Mouse (Mus musculus) hindlimb bud, embryonic 11.5 days (tissue): ENCODE measurements around the gene Asb11.

Source experiments
- DNase-seq: peaks from one replicate; pipeline ENCODE4 v3.0.0-alpha.2; 2012; ENCODE audit warnings: low read depth, low spot score; ENCODE audit errors: extremely low spot score

The Asb11 gene

GRCm38 (mm10) chrX:164436709-164437108, at the start of gene Asb11:
Gene Asb11 (plus strand): TSS chrX:164436994.
- no peak for DNase-seq

GRCm38 (mm10) chrX:164394091-164394490, 42.7 kb upstream of the Asb11 start:
- DNase-seq = no peak

- DNase-seq = no peak
These were observed 38.3 kb upstream of the Asb11 start for GRCm38 (mm10) chrX:164398456-164398855.

GRCm38 (mm10) chrX:164405080-164405649, 31.6 kb upstream of the Asb11 start:
- DNase-seq = no peak

- no peak for DNase-seq
These were observed 30.4 kb upstream of the Asb11 start for GRCm38 (mm10) chrX:164406133-164407022.

- DNase-seq = no peak
These were observed 28.4 kb upstream of the Asb11 start for GRCm38 (mm10) chrX:164408301-164408927.

GRCm38 (mm10) chrX:164410562-164410961, 26.2 kb upstream of the Asb11 start:
- DNase-seq = no peak

- DNase-seq = no peak
These were observed 20.0 kb upstream of the Asb11 start for GRCm38 (mm10) chrX:164416803-164417202.

GRCm38 (mm10) chrX:164418008-164418407, 18.8 kb upstream of the Asb11 start:
- DNase-seq = no peak

GRCm38 (mm10) chrX:164419471-164419939, 17.3 kb upstream of the Asb11 start, which contains the start of gene Piga:
Gene Piga (plus strand): TSS chrX:164419787.
- peak; percentile 75 for DNase-seq

GRCm38 (mm10) chrX:164419955-164420354, 16.8 kb upstream of the Asb11 start:
- DNase-seq = no peak

GRCm38 (mm10) chrX:164420518-164420917, 16.3 kb upstream of the Asb11 start:
- DNase-seq = no peak

- no peak for DNase-seq
These were observed 12.0 kb upstream of the Asb11 start for GRCm38 (mm10) chrX:164424821-164425220.

GRCm38 (mm10) chrX:164427295-164427694, 9.5 kb upstream of the Asb11 start:
- DNase-seq = no peak

GRCm38 (mm10) chrX:164428224-164428623, 8.6 kb upstream of the Asb11 start:
- DNase-seq = no peak

GRCm38 (mm10) chrX:164430621-164431020, 6.2 kb upstream of the Asb11 start:
- DNase-seq = no peak

GRCm38 (mm10) chrX:164431133-164431532, 5.7 kb upstream of the Asb11 start:
- no peak for DNase-seq

GRCm38 (mm10) chrX:164431541-164431940, 5.3 kb upstream of the Asb11 start:
- no peak for DNase-seq

GRCm38 (mm10) chrX:164432682-164433081, 4.1 kb upstream of the Asb11 start:
- DNase-seq = no peak

GRCm38 (mm10) chrX:164439462-164439861, 2.7 kb downstream of the Asb11 start:
- DNase-seq = no peak

GRCm38 (mm10) chrX:164440140-164440539, 3.3 kb downstream of the Asb11 start:
- DNase-seq = no peak

- no peak for DNase-seq
These were observed 3.9 kb downstream of the Asb11 start for GRCm38 (mm10) chrX:164440703-164441102.
